Comparison of ENCODE assay signal across 18 mouse cellular contexts in the genomic region with DNA sequence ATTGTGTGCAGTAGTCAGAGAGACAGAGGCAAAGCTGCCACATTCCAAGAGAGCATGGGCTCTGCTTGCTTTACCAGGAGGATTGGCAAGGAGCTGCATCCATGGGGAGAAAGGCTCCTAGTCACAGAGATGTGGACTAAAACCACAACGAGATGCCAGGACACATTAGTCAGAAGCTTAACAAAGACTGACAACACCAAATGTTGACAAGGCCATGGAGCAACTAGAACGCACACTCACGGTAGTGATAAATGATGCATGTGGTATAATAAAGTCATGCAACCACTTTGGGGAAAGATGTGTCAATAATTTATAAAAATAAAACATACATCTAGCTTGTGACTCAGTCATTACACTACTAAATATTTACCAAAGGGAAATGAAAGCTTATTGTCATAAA. TPM values are rescaled to one million over a fixed set of nuclear protein-coding genes. Genes with fewer than 3 reads are reported as not detected.
"Had no signal": no experiment of that assay in that cellular context is flagged by ENCODE, and none has a peak within 500 bp of the region (broad histone marks: within the 10 kb centered on the region; RNA-seq: fewer than 3 reads in every experiment).

No protein-coding gene starts in this region.

- H3K4me1 ChIP-seq: liver, embryonic 15.5 days; midbrain, embryonic 12.5 days; neural tube, embryonic 12.5 days; stomach, embryonic 15.5 days had no signal

- H3K36me3 ChIP-seq: liver, embryonic 15.5 days; lung, embryonic 15.5 days; midbrain, embryonic 10.5 days; midbrain, embryonic 12.5 days; neural tube, embryonic 12.5 days; stomach, embryonic 15.5 days had no signal

- H3K27me3 ChIP-seq: lung, embryonic 15.5 days; midbrain, embryonic 12.5 days; neural tube, embryonic 12.5 days; stomach, embryonic 15.5 days had no signal

- H3K9me3 ChIP-seq: liver, embryonic 15.5 days; lung, embryonic 15.5 days; midbrain, embryonic 10.5 days; neural tube, embryonic 12.5 days; stomach, embryonic 15.5 days had no signal

- H3K9ac ChIP-seq: liver, embryonic 15.5 days; liver, postnatal 0 days; lung, embryonic 15.5 days; midbrain, embryonic 12.5 days; neural tube, embryonic 12.5 days; stomach, embryonic 15.5 days had no signal

- ATAC-seq: liver, postnatal 0 days; lung, postnatal 0 days; midbrain, embryonic 16.5 days had no signal

- DNase-seq: liver, postnatal 0 days; lung, adult 2 months; lung, postnatal 14 days; lung, postnatal 36 days; midbrain, embryonic 14.5 days; right cerebral cortex, postnatal 14 days; thymus, adult 18-20 months; thymus, postnatal 14 days; thymus, postnatal 36 days had no signal

- H3K4me2 ChIP-seq: liver, embryonic 15.5 days; lung, embryonic 15.5 days; midbrain, embryonic 12.5 days; neural tube, embryonic 12.5 days; stomach, embryonic 15.5 days had no signal

- H3K27ac ChIP-seq: liver, embryonic 15.5 days; lung, embryonic 15.5 days; macrophage; midbrain, embryonic 10.5 days; midbrain, embryonic 12.5 days; neural tube, embryonic 12.5 days; stomach, embryonic 15.5 days had no signal

- H3K4me3 ChIP-seq: liver, embryonic 15.5 days; lung, embryonic 15.5 days; midbrain, embryonic 10.5 days; midbrain, embryonic 12.5 days; neural tube, embryonic 12.5 days; stomach, embryonic 15.5 days had no signal

RNA-seq across cellular contexts. Expression of a gene that starts 28.1 kb away (rescaled TPM):
- polyA plus RNA-seq: macrophage had no signal
